Mouse (Mus musculus) bone marrow macrophage, adult 2 months (primary cell): ENCODE data around the gene Tln2.

ENCODE experiments used
- CTCF ChIP-seq: IDR thresholded peaks from 2 replicates; pipeline ENCODE4 v1.5.1; 2012; ENCODE audit warnings: low read depth, mild to moderate bottlenecking, low read length, moderate library complexity
- POLR2A ChIP-seq: IDR thresholded peaks from 2 replicates; pipeline ENCODE4 v1.6.1; 2012; ENCODE audit warnings: mild to moderate bottlenecking, low read depth, low read length, borderline replicate concordance

- TF ChIP-seq POLR2A (no peak), CTCF (no peak)
Measured at GRCm38 (mm10) chr9:67368078-67368477, 191.4 kb downstream of the Tln2 start.
